Mouse (Mus musculus) layer of hippocampus, adult 2 months (tissue): ENCODE results near the gene Sri. TPM values are rescaled to one million over a fixed set of nuclear protein-coding genes. Genes with fewer than 3 reads are reported as not detected.
"Not testable (repeated sequence)": the region's sequence is repeated elsewhere in the genome, so short reads cannot be mapped to it uniquely, and the experiment has no call there.

Experiments
- DNase-seq, 2 experiments: peaks; one replicate each; pipeline ENCODE4 v3.0.0; 2022; ENCODE audit warnings: low spot score in 2 of 2
- H3K27ac ChIP-seq: fragments of 200-600 bp; 2 replicates; pipeline ENCODE4 v1.8.1; 2022
- H3K4me3 ChIP-seq: fragments of 200-600 bp; 2 replicates; pipeline ENCODE4 v1.8.1; 2022; ENCODE audit warnings: mild to moderate bottlenecking
- CTCF ChIP-seq: fragments of 200-600 bp; conservative IDR thresholded peaks from 2 replicates; pipeline ENCODE4 v1.8.1; 2022; ENCODE audit warnings: antibody characterized with exemption, mild to moderate bottlenecking, moderate library complexity
- long read RNA-seq, 2 experiments: library from polyadenylated mRNA; stranded (forward); transcript quantifications; one replicate each; pipeline ENCODE4 v2.0.0; 2021; ENCODE audit warnings: borderline mapping rate in 2 of 2
- total RNA-seq, 2 experiments: library from RNA; stranded (reverse); gene quantifications; 2 replicates each; pipeline ENCODE4 v1.2.3; 2021

The Sri gene
- 100 to 1,000 TPM; 106 to 107 TPM for total RNA-seq
- long read RNA-seq, experiment 1, transcript Sri-205 (8 exons, 2,251 nt): major isoform, 58 of 69 reads
- long read RNA-seq, experiment 1, partial matches to known transcripts: 5 of 69 reads
- long read RNA-seq, experiment 1, other reads (novel, unspliced or antisense): 6 of 69 reads
- long read RNA-seq, experiment 2, transcript Sri-205 (8 exons, 2,251 nt): major isoform, 80 of 88 reads
- long read RNA-seq, experiment 2, partial matches to known transcripts: 4 of 88 reads
- long read RNA-seq, experiment 2, other reads (novel, unspliced or antisense): 4 of 88 reads

DNA sequence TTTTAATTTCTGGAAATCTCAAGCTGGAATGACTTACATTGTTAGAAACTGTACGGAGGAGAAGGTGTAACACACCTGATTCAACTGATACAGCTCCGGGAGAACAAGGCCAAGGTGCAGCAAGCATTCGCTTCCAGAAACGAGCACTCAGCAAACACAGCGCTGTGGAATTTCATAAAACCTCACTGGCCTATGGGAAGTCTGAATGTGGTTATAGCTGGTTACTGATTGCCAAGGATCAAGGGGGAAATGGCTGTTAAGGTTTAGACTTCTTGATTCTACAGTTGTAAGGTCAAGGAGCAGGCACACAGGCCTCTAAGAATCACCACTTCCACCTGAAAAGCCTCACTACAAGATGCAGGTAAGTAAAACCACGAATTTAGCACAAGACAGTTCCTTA, at the start of gene Sri:
Gene Sri, plus strand, starts transcription at position 224 of the 400 bp plus-strand sequence.
- Histone ChIP-seq H3K27ac (no peak within 1 kb of the TSS), H3K4me3 (no peak within 1 kb of the TSS)
- TF ChIP-seq CTCF: no peak
- no peak for DNase-seq

DNA sequence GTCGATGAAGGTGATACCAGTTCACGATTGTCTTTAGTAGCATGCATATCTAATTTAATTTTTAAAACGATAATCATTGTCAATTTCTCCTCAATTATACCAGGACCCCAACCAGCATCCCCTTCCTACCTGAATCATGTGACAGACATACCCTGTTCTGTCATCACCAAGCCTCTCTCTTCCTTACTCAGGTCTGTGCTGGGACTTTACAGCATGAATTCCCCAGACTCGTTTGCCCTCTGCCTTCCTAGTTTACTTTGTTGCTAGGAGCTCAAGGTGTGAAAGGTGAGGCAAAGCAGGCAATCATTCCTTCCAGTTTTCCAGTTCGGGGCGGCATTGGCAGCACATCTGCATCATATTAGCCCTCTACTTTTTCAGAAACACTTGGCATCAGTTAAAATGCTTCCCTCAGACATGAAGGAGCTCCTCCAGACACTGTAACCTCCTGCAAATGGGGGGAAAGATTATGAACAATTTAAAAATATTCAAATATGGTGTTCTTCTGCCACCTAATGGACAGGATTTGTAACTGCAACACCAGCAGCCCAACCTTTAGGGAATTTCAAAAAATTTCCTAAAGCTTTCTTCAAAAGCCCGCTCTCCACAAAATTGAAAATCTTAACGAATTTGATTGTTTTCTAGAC, 49.4 kb upstream of the Sri start:
- H3K4me3 ChIP-seq: no peak overlapping the region
- DNase-seq: peak in 1 of 2 experiments; percentile 41
- no peak overlapping the region for H3K27ac ChIP-seq
- TF ChIP-seq CTCF: peak; percentile 92

DNA sequence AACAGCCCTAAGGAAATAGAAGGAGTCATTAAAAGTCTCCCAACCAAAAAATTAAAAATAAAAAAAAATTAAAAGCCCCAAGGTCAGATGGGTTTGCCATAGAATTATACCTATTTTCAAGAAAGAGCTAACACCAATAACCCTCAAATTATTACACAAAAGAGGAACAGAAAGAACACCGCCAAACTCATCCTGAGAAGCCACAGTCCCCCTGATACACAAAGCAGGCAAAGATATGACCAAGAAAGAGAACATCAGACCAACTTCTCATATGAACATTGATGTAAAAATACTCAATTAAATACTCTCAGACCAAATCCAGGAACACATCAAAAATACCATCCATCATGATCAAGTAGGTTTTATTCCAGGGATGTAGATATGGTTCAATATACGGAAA, 48.8 kb upstream of the Sri start:
- Histone ChIP-seq H3K4me3 (no peak overlapping the region), H3K27ac (no peak overlapping the region)
- TF ChIP-seq CTCF: no peak
- no peak for DNase-seq

DNA sequence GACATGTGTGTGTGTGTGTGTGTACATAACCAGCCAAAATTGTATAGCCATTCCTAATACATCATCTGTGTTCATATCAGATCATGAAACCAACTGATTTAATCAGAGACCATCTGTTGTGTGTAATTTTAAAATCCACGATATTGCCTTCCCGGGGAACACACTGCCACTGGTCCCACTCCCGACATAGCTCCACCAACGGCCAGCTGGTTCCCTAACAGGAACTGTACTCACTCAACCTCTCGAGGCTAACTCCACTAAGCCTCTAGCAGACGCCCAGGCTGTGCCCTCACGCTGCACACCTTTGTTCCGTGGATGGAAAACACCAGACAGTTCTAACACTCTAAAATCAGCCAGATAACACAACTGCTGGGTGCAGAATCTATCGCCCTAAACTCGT, 45.4 kb upstream of the Sri start:
- Histone ChIP-seq H3K27ac (peak overlapping the region; percentile 21; the same call in 1 of the 2 replicates), H3K4me3 (no peak overlapping the region)
- peak; percentile 23 to 35 for DNase-seq
- TF ChIP-seq CTCF: no peak

DNA sequence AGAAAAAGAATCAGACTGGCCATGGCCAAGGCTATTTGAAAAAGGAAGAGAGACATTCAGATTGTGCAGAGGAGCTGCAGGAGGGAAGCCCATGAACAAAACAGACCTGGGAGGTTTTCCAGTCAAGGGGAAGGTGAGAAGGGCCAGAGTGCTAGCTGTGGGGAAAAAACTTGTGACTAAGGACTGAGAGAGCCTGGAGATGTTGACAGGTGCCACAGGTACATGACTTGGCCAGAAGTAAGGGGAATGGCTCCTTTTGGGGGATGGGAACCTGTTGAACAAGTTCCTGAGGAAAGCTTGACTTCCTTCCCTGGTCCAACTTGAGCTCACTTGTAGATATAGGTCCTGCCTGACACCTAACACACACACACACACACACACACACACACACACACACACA, 43.1 kb upstream of the Sri start:
- no peak overlapping the region for H3K27ac ChIP-seq

DNA sequence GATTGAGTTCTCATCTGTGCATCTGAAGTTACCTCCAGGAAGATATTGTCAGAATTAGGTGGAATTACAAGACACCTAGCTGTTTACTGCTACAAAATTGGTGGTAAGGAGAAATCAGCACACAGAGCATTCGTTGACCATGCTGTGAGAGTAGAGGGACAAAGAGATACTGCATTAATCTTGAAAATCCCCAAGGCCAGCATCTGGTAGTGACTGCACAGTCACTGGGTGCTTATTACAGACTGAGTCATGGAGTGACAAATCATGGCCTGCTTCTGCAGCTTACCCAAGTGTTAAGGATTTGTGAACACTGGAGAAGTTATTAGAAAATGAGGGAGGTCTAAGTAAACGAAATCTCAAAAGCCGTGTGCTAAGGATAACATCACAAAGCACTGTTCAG, 32.6 kb upstream of the Sri start:
- Histone ChIP-seq H3K27ac (no peak overlapping the region), H3K4me3 (no peak overlapping the region)
- no peak for TF ChIP-seq CTCF
- no peak for DNase-seq

More for the DNA sequence above, 43.1 kb upstream of the Sri start:
- TF ChIP-seq CTCF: no peak
- no peak for DNase-seq
- no peak overlapping the region for H3K4me3 ChIP-seq

DNA sequence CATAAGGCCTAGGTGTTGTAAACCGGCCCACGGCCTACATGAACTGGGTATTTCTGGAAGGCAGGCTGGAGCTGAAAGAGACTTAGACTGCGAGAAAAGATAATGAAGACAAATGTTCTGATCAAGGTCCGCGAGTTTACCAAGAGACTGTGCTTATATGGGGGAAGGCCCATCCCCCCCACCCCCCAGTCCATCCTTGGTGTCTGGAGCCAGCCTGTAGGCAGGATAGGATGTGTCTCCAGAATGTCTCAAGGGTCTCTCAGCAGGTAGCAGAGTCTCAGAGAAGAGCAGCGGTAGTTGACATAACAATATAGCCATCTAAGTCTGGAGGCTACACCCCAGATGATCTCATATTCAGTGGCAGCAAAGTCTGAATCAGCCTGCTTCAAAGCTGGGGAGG, 11.3 kb upstream of the Sri start:
- not testable (repeated sequence) for H3K4me3 ChIP-seq, DNase-seq, H3K27ac ChIP-seq

DNA sequence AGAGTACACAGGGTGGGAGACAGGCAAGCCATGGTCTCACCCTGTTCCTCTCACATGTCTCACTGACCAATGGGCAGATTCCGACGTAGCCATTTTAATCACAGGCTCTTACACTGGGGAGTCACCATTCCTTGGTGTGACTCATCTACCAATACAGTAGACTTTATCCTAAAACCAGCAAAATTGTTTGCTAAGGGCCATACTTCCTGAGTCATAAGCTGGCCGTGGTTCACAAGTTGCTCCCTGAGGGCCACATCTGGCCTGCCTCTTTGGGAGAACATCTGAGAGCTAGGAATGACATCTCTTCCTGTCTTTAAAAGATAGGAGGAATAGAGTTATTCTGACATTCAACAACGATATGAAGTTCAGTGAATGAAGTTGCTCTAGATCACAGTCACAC, 7.9 kb downstream of the Sri start:
- no peak overlapping the region for H3K27ac ChIP-seq
- no peak for TF ChIP-seq CTCF

DNA sequence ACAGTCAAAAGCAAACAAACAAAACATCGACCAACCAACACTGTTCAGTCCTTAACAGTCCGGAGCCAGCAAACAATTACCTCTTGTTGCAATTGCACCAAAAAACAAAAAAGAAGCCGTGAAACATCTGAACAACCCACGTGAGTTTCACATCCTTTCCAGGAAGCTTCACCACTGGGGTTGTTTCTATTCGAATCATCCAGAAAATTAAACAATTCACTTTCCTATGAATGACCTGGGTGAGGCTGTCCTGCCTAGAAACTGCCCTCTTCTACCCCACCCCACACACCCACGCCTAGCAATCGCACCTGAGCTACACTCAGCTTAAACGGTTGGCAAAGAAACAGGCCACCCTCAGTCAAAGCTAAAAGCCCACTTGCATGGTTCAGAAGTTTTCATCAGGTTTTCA, 9.8 kb downstream of the Sri start:
- Histone ChIP-seq H3K4me3 (peak overlapping the region; percentile 94), H3K27ac (peak overlapping the region; percentile 99)
- DNase-seq: no peak
- TF ChIP-seq CTCF: no peak

More for the DNA sequence above, 7.9 kb downstream of the Sri start:
- no peak overlapping the region for H3K4me3 ChIP-seq
- DNase-seq: no peak

DNA sequence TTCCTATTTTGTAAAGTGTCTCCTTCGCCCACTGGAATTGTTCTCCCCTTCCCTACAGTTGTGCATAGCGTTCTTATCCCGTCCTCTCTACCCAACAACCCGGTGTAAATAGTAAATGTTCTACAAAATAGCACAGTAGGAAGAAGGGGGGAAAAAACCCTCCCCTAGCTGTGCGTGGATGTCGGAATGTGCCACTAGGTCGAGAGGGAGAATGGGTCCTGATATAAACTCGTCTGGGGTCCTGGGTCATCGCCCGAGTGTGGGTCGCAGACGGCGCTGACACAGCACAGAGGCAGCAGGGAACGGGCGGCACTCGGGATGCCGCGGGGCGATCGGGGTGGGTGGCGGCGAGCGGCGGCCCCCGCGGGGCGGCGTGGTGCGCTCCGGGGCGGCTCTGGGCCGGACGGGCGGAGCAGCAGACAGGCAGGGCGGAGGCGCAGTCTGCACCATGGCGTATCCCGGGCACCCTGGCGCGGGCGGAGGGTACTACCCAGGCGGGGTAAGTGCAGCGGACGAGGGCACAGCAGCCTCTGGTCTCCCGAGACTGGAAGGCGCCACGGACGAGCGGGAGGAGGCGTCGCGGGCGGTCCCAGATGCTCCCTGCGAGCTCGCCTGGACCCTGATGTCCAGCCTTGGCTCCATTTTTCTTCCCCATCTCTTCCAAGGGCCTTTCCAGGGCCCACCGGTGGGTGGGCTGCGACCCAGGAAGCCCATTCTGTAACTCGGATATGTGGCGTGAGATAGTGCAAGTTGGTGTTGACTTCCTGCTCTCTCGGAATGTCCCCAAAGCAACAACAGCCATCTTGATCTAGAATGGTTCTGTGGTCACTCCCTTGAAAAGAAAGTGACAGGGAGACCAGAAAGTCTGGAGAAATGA, 10.5 kb downstream of the Sri start:
- DNase-seq: peak; percentile 79 to 82
- TF ChIP-seq CTCF: peak; percentile 68
- Histone ChIP-seq H3K27ac (peak overlapping the region; percentile 99), H3K4me3 (peak overlapping the region; percentile 94)

DNA sequence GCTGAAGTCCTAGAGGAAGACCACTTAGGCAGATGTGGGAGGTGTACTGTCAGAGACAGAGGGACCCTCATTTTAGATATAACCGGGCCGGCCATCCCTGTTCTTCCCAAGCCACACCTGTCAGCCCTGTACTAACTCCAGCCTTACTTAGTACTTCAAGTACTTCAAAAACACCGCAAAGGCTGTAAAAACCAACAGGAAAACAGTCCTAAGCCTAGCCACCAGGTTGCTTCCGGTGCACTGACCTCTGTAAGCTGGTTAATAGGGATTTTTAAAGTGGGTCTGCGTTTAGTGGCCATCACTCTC, 11.1 kb downstream of the Sri start:
- H3K27ac ChIP-seq: peak overlapping the region; percentile 99
- no peak for TF ChIP-seq CTCF
- H3K4me3 ChIP-seq: peak overlapping the region; percentile 94
- DNase-seq: no peak

DNA sequence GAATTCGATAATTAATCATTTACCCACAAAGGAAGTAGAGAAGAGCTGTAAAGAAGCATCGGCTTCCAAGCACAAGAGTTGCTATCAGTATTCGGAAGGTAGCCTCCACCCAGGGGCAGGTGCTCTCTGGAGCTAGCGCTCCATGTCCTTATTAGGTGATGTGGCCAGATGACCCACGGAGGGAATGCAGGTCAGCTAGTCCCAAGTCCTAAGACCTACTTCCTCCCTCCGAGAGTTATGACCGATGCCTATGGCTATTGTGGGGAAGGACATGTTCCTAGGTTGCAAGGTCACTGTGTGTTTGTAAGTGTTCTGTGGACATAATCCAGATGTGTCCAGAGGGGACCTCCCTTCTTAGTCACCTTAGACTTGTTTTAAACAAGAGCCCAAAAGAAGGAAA, 12.2 kb downstream of the Sri start:
- no peak for DNase-seq
- no peak for TF ChIP-seq CTCF
- peak overlapping the region; percentile 25; the same call in 1 of the 2 replicates for H3K27ac ChIP-seq
- H3K4me3 ChIP-seq: peak overlapping the region; percentile 94; the same call in 1 of the 2 replicates

DNA sequence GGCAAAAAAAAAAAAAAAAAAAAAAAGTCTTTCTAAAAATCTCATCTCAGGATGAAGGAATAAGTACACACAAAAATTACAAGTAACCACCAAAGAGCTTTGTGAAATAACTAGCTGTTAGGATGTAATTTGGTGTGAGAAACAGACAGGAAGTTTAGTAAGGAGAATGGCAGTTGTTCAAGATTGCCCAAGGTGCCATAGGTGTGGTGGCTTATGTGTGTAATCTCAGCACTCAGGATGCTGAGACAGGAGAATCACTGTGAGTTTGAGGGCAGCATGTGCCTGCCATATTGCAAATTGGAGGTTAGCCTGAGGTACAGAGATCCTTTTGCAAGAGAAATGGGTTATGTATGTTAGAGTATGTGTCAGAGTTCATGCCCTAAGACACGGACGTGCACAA, 16.6 kb downstream of the Sri start:
- no peak overlapping the region for H3K4me3 ChIP-seq
- DNase-seq: no peak
- H3K27ac ChIP-seq: no peak overlapping the region
- no peak for TF ChIP-seq CTCF
